Mouse (Mus musculus) adrenal gland, adult 8-10 months (tissue): ENCODE measurements around the gene Zxdb. TPM values are rescaled to one million over a fixed set of nuclear protein-coding genes. Genes with fewer than 3 reads are reported as not detected.
"Not testable (repeated sequence)": the region's sequence is repeated elsewhere in the genome, so short reads cannot be mapped to it uniquely, and the experiment has no call there.

ENCODE experiments used
- DNase-seq: peaks from one replicate; pipeline ENCODE4 v3.0.0; 2022
- total RNA-seq, 4 experiments: library from RNA; stranded (reverse); gene quantifications; 2 replicates each; pipeline ENCODE4 v1.2.4; 2022

The Zxdb gene
- 10 to 100 TPM; 10.4 to 14.3 (median 12.4) TPM for total RNA-seq

GRCm38 (mm10) chrX:94724192-94724971 lies at the start of gene Zxdb:
TSS of gene Zxdb (plus strand) at chrX:94724569.
- not testable (repeated sequence) for DNase-seq

GRCm38 (mm10) chrX:94674977-94675376 lies 49.4 kb upstream of the Zxdb start:
- DNase-seq, result no peak

GRCm38 (mm10) chrX:94681581-94681980 lies 42.8 kb upstream of the Zxdb start:
- DNase-seq, result not testable (repeated sequence)

- DNase-seq, result peak; percentile 53
Observed at GRCm38 (mm10) chrX:94689593-94689992, 34.8 kb upstream of the Zxdb start.

GRCm38 (mm10) chrX:94706676-94707075 lies 17.7 kb upstream of the Zxdb start:
- DNase-seq, result peak; percentile 10

GRCm38 (mm10) chrX:94709752-94710151 lies 14.6 kb upstream of the Zxdb start:
- not testable (repeated sequence) for DNase-seq

- not testable (repeated sequence) for DNase-seq
Observed at GRCm38 (mm10) chrX:94724972-94725569, 702 bp downstream of the Zxdb start.

- not testable (repeated sequence) for DNase-seq
Observed at GRCm38 (mm10) chrX:94725627-94726083, 1.3 kb downstream of the Zxdb start.

- no peak for DNase-seq
Observed at GRCm38 (mm10) chrX:94731596-94731995, 7.2 kb downstream of the Zxdb start.

GRCm38 (mm10) chrX:94753733-94754132 lies 29.4 kb downstream of the Zxdb start:
- DNase-seq, result no peak

- no peak for DNase-seq
Observed at GRCm38 (mm10) chrX:94759959-94760358, 35.6 kb downstream of the Zxdb start.

- DNase-seq, result no peak
Observed at GRCm38 (mm10) chrX:94773876-94774275, 49.5 kb downstream of the Zxdb start.

Other genes with a start within 250 kb of the Zxdb start
- 100 to 1,000 TPM; 241 to 298 (median 281) TPM for gene Maged1, start 182.4 kb upstream of the Zxdb start, total RNA-seq
- gene Gspt2, start 88.5 kb upstream of the Zxdb start, total RNA-seq, result 10 to 100 TPM; 10.3 to 19.5 (median 15.1) TPM